Mouse (Mus musculus): ENCODE results near the gene Acss1.

Acss1 gene

DNA sequence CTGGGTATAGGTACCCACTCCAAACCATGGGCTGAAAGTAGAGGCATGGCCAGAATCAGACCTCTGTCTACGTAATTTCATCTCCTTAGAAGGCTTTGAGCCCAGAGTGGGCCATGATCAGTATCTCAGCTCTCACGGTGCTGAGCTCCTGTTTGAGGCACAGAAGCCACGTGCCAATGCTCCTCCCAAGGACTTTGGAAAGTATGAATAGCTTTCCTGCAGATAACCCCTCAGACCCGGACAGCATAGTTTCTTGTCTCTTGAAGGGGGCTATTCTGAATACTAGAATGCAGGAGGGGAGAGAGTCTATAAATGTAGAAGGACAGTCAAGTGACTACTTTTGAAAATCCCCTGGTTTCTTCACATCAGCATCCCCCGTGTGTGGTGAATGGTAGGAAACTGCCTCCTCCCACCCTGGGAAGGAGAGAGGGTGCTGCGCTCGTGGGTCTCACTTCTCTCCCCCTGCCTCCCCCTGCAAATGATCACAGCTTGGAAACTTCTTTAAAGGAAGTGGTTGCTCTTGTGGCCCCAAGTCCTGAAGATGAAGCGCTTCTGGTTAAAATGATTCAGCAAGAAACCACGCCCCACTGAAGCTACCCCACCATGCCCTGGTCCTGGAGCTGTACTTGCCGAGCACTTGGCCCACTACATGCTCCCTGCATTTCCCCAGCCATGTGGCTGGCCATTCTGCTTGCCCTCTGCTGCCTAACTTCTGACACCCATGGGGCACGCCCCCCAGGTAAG, 98.3 kb downstream of the Acss1 start, which contains the start of gene Cst7:
Cst7 (plus strand) TSS at position 569 of the 744 bp plus-strand sequence.
- no peak for DNase-seq (ENCODE audit: low read depth, low spot score)
